Mouse (Mus musculus): ENCODE data around the gene Myo6.

DNA sequence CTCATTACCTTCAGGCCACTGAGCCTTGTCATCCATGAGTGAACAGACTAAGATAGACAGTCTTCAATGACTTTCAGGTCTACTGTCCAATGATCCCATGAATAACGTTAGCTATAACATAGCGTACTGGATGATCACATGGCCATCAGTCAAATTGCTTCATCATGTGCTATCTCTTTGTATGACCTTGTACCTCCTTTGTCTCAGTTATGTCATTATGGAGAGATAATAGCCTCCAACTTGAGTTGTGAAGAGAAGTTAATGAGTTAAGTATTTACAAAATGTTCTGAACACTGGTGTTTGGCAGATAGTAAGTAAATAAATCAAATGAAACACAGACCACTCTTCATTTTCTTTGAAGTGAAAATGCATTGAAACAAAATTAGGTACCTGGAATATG, 91.7 kb downstream of the Myo6 start:
- no peak for TF ChIP-seq MYC (IDR thresholded peaks at IDR 0.05; ENCODE audit: low read depth, low read length)
- TF ChIP-seq POLR2A (IDR thresholded peaks at IDR 0.05; ENCODE audit: low read depth, low read length): no peak
- no peak for TF ChIP-seq CHD2 (IDR thresholded peaks at IDR 0.05; ENCODE audit: low read length)
- no peak for TF ChIP-seq POLR2AphosphoS2 (IDR thresholded peaks at IDR 0.05; ENCODE audit: low read depth, low read length)
- TF ChIP-seq ZC3H11A (IDR thresholded peaks at IDR 0.05; ENCODE audit: low read depth, low read length): no peak
- no peak for TF ChIP-seq MEF2A (IDR thresholded peaks at IDR 0.05; ENCODE audit: borderline replicate concordance, low read depth, low read length)

All from CH12.LX (cell line).